Mouse (Mus musculus) hindbrain, postnatal 0 days (tissue): ENCODE measurements around the gene Stac3. TPM values are rescaled to one million over a fixed set of nuclear protein-coding genes. Genes with fewer than 3 reads are reported as not detected.

ENCODE experiments used
- ATAC-seq: fragments of 200-750 bp; cut with Nextera tagmentation; 2 replicates; pipeline ENCODE4 v1.8.0; 2017; ENCODE audit warnings: mild to moderate bottlenecking, moderate TSS enrichment, moderate library complexity
- DNase-seq: peaks from one replicate; pipeline ENCODE4 v3.0.0-alpha.2; 2015; ENCODE audit warnings: low spot score
- H3K27ac ChIP-seq: fragments of 300-500 bp; sonication (generic); 2 replicates; pipeline ENCODE4 v1.5.1; 2014; ENCODE audit warnings: mild to moderate bottlenecking
- H3K27me3 ChIP-seq: fragments of 300-500 bp; sonication (generic); 2 replicates; pipeline ENCODE4 v1.6.1; 2014; ENCODE audit warnings: low read length, mixed read lengths; ENCODE audit not compliant: insufficient read depth
- H3K36me3 ChIP-seq: fragments of 300-500 bp; sonication (generic); 2 replicates; pipeline ENCODE4 v1.6.1; 2014; ENCODE audit warnings: low read length, mixed read lengths; ENCODE audit not compliant: insufficient read depth
- H3K4me1 ChIP-seq: fragments of 300-500 bp; sonication (generic); 2 replicates; pipeline ENCODE4 v1.6.1; 2014; ENCODE audit warnings: antibody characterized with exemption, low read length, mixed read lengths; ENCODE audit not compliant: insufficient read depth
- H3K4me2 ChIP-seq: fragments of 300-500 bp; sonication (generic); 2 replicates; pipeline ENCODE4 v1.6.1; 2014; ENCODE audit warnings: low read depth, mild to moderate bottlenecking, low read length, moderate library complexity, mixed read lengths
- H3K4me3 ChIP-seq: fragments of 300-500 bp; sonication (generic); 2 replicates; pipeline ENCODE4 v1.5.1; 2014; ENCODE audit warnings: low read length
- H3K9ac ChIP-seq: fragments of 300-500 bp; sonication (generic); replicated peaks from 2 replicates; pipeline ENCODE4 v1.6.1; 2014; ENCODE audit warnings: mild to moderate bottlenecking, low read length, moderate library complexity, mixed read lengths
- H3K9me3 ChIP-seq: fragments of 300-500 bp; sonication (generic); 2 replicates; pipeline ENCODE4 v1.6.1; 2016; ENCODE audit warnings: low read length, mixed read lengths
- CTCF ChIP-seq: IDR thresholded peaks from 2 replicates; pipeline ENCODE4 v1.5.1; 2016; ENCODE audit warnings: antibody characterized with exemption, control low read depth, low read depth
- WGBS: fragments of 180-500 bp; shearing (Covaris S2); extraction: QIAGEN DNeasy Blood & Tissue Kit; methylation state at CpG from one replicate; pipeline ENCODE4 v1.1.7; 2014; 5-methylcytosine and 5-hydroxymethylcytosine counted together
- polyA plus RNA-seq: library from polyadenylated mRNA; unstranded; fragments of >200 nt; fragmentation: Nextera tagmentation; extraction: Ambion mirVana; gene quantifications from 2 replicates; pipeline ENCODE4 v1.2.1, GENCODE M21; 2015
- total RNA-seq: library from RNA; depleted of rRNA; stranded (reverse); fragments of >200 nt; gene quantifications from 2 replicates; pipeline ENCODE4 v1.2.3, GENCODE M21; 2014

The Stac3 gene
- total and polyA plus RNA-seq, 2 experiments from 2014 or later, result 1.4 to 3.7 TPM

DNA sequence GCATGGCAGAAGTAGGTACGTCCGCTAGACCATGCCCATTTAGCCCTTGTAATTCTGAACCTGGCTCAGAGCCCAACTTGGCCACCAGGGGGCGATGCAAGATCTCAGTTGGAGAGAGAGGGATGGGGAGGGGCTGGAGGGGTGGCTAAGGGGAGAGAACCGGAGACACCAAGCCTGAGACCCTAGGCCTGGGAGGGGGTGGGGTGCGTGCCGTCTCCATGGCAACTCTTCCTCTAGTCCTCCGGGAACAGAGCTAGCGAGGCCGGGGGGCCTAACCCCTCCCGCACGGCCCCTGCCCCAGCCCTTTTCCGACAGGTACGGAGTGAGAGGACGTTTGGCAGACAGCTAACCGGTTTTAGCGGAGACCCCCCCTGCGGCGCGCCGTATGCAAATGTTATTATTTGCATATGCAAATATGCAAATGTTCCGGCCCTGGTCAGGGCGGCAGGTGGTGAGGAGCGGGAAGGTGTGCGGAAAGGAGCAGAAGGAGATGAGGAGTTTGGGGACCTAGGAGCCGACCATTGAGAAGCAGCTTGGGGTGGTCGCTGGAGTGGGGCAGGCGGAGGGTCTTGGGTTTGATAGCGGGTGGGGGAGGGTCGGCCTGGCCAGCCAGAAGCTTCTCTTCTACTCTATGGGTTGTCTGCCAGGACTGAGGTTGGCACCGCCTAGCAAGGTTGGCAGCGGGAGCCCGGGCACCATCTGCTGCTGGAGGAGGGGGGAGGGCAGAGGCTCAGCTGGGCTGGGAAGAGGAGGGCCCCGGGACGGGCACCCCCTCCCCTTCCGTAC is 7.8 kb downstream of the Stac3 start:
- 1% methylated on average over 35 of the region's 35 CpGs for WGBS
- Histone ChIP-seq H3K9ac (peak overlapping the region; percentile 39; the same call in 1 of the 2 replicates), H3K4me3 (peak overlapping the region; percentile 32), H3K4me1 (peaks cover 34% of the 10 kb centered on the region), H3K9me3 (no peaks in the 10 kb centered on the region), H3K27ac (peak overlapping the region; percentile 98), H3K36me3 (no peaks in the 10 kb centered on the region), H3K4me2 (peak overlapping the region; percentile 61), H3K27me3 (no peaks in the 10 kb centered on the region)
- ATAC-seq, result peak; percentile 76
- peak; percentile 97 for DNase-seq
- TF ChIP-seq CTCF, result peak; percentile 94

DNA sequence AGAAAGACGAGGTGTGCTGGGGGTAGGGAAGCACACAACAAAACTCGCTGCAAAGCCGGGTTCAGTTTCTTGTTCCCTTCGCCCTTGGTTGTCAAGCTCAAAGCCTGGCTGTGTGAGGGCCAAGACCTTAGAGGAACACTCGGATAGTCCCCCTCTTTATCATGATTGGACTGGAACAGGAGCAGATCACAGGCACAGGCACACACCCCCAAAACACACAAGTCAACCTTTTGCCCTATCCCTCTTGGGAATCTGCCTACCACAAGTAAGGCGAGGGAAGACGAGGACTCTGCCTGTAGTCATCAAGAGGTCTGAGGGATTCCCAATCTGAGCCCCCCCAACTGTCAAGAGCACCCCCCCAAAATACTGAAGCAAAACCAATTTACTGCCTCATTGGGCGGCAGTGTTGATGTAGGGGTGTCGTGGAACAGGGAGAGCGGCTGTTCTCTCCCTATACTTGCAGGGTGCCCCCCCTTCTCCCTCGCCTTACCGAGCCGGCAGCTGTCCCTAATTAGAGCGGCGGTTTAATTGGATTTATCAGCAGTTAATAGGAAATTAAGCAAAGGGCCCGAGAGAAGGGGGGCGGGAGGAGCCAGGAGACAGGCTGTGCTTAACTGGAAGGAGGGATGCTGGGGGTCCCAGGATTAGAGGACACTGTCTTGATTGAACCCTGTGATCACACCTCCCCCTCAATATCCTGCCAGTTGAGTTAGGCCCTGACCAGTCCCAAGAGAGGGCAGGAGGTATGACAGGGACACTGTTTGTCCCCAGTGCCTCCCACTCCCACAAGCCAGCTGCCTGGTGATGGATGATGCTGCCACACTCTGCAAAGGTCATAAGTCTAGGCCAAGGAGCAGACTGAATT is 8.6 kb downstream of the Stac3 start:
- Histone ChIP-seq H3K9ac (peak overlapping the region; percentile 73; the same call in 1 of the 2 replicates), H3K27ac (peak overlapping the region; percentile 98), H3K4me3 (peak overlapping the region; percentile 32), H3K36me3 (no peaks in the 10 kb centered on the region), H3K4me1 (peaks cover 34% of the 10 kb centered on the region), H3K4me2 (peak overlapping the region; percentile 61), H3K27me3 (no peaks in the 10 kb centered on the region), H3K9me3 (no peaks in the 10 kb centered on the region)
- ATAC-seq, result peak; percentile 8; the same call in 1 of the 2 replicates
- no peak for TF ChIP-seq CTCF
- WGBS, result 12% methylated on average over 17 of the region's 17 CpGs
- peak; percentile 84 for DNase-seq

DNA sequence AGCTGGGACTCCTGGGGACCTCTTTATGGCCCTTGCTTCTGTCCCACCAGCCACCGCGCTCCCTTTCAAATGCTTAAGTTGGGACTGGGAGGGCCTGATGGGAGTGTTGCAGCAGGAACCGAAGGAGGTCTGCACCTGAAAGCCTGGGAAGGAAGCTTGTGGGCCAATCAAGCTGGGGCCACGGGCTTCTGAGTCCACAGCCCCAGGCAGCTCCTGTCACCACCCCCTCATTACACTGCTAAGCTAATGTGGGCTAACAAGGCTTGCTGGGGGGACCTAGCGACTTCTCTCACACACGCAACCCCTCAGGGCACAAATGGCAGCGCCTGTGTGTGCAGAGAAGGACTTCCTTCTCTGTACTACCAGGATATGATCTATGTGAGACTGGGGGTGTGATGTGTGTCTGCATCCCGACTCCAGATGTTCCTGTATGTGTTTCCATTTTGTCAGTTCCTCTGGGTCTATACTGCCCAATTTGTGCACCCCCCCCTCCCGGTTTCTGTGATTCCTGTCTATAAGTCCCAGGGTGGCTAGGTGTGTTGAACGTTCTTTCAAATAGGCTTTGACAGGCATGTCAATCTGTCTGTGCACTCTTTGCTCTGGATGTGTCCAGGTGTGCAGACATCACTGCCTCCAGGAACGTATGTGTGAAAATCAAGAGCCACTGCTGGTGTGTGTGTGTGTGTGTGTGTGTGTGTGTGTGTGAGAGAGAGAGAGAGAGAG is 9.6 kb downstream of the Stac3 start:
- no peak for ATAC-seq
- H3K4me1 ChIP-seq, result peaks cover 41% of the 10 kb centered on the region

DNA sequence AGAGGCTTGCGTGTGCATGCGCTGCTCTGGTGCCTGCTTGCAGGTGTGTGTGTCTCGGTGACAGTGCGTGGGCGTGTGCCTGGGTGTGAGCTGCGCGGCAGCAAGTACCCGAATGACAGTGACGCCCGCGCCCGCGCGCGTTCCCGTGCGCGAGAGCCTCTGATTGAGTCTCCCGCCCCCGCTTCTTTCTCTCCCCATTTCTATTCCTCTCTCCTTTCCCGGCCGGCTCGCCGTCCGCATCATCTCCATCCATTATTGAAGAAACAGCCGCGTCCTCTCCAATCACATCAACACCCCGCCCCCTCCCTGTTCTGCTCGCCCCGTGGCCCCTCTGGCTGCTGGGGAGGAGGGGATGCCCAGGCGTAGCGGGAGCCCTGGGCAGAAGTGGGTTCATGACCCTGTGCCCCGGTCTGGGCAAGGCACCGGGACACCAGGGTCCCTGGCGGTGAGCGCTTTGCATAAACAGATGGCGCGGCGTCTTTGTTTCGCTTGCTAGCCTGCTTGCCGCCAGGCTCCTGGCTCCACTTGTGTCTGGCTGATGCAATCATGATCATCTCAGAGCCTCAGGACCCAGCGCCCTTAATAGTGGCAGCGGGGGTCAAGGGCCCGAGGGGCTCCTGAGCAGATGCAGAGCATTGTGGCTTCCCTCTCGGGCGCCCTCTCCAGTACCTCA is 10.3 kb downstream of the Stac3 start:
- H3K4me1 ChIP-seq, result peaks cover 46% of the 10 kb centered on the region
- H3K27ac ChIP-seq, result peak overlapping the region; percentile 98
- no peaks in the 10 kb centered on the region for H3K9me3 ChIP-seq
- no peaks in the 10 kb centered on the region for H3K27me3 ChIP-seq
- H3K4me2 ChIP-seq, result peak overlapping the region; percentile 86
- ATAC-seq (peak; percentile 24), DNase-seq (peak; percentile 92)
- WGBS, result under 1% methylated on average over 45 of the region's 46 CpGs
- H3K4me3 ChIP-seq, result peak overlapping the region; percentile 42
- no peaks in the 10 kb centered on the region for H3K36me3 ChIP-seq
- TF ChIP-seq CTCF, result peak; percentile 62
- H3K9ac ChIP-seq, result peak overlapping the region; percentile 73

More for the DNA sequence above, 9.6 kb downstream of the Stac3 start:
- no peaks in the 10 kb centered on the region for H3K27me3 ChIP-seq
- DNase-seq, result no peak
- H3K9me3 ChIP-seq, result no peaks in the 10 kb centered on the region
- H3K9ac ChIP-seq, result peak overlapping the region; percentile 73; the same call in 1 of the 2 replicates
- H3K4me2 ChIP-seq, result peak overlapping the region; percentile 86
- no peaks in the 10 kb centered on the region for H3K36me3 ChIP-seq
- peak overlapping the region; percentile 98 for H3K27ac ChIP-seq
- no peak for TF ChIP-seq CTCF
- 11% methylated on average over 11 of the region's 11 CpGs for WGBS
- peak overlapping the region; percentile 42 for H3K4me3 ChIP-seq

- Histone ChIP-seq H3K9ac (peak overlapping the region; percentile 73), H3K4me3 (peak overlapping the region; percentile 42), H3K36me3 (no peaks in the 10 kb centered on the region), H3K4me1 (peaks cover 48% of the 10 kb centered on the region), H3K9me3 (no peaks in the 10 kb centered on the region), H3K4me2 (peak overlapping the region; percentile 86), H3K27me3 (no peaks in the 10 kb centered on the region), H3K27ac (peak overlapping the region; percentile 98)
- 2% methylated on average over 7 of the region's 7 CpGs for WGBS
- no peak for ATAC-seq
- DNase-seq, result no peak
- no peak for TF ChIP-seq CTCF
Observed at GRCm38 (mm10) chr10:127512307-127512666, 10.8 kb downstream of the Stac3 start.

- WGBS, result under 1% methylated on average over 27 of the region's 27 CpGs
- Histone ChIP-seq H3K9ac (peak overlapping the region; percentile 73; the same call in 1 of the 2 replicates), H3K4me1 (peaks cover 48% of the 10 kb centered on the region), H3K4me3 (no peak overlapping the region), H3K36me3 (no peaks in the 10 kb centered on the region; the same call in 1 of the 2 replicates), H3K27me3 (no peaks in the 10 kb centered on the region), H3K9me3 (no peaks in the 10 kb centered on the region), H3K27ac (peak overlapping the region; percentile 98), H3K4me2 (peak overlapping the region; percentile 86)
- ATAC-seq (peak; percentile 32), DNase-seq (peak; percentile 94)
- peak; percentile 100 for TF ChIP-seq CTCF
Observed at GRCm38 (mm10) chr10:127512813-127513212, 11.3 kb downstream of the Stac3 start.
